Mouse (Mus musculus): Measurements from ENCODE around the gene Foxred2. TPM values are rescaled to one million over a fixed set of nuclear protein-coding genes. Genes with fewer than 3 reads are reported as not detected.

Foxred2 gene
- polyA plus RNA-seq, 1 experiment from 2014 or later = 9.1 TPM

GRCm38 (mm10) chr15:77919441-77919840 is 37.1 kb downstream of the Foxred2 start:
- no peak overlapping the region for H3K9ac ChIP-seq (ENCODE audit: low read length)
- DNase-seq (ENCODE audit: low spot score) (no peak), ATAC-seq (replicated peaks; ENCODE audit: low FRiP score) (no peak)
- H3K9me3 ChIP-seq (ENCODE audit: control insufficient read depth, low read length) = no peaks in the 10 kb centered on the region
- H3K27me3 ChIP-seq (ENCODE audit: control insufficient read depth, insufficient read depth, low read length) = no peaks in the 10 kb centered on the region
- 91% methylated on average over 12 of the region's 12 CpGs for WGBS
- no peaks in the 10 kb centered on the region for H3K4me1 ChIP-seq (replicated peaks; ENCODE audit: control insufficient read depth, insufficient read depth, low read length)
- H3K36me3 ChIP-seq (ENCODE audit: control insufficient read depth, insufficient read depth, low read length) = peaks cover 6% of the 10 kb centered on the region; the same call in 1 of the 2 replicates
- H3K4me3 ChIP-seq (ENCODE audit: low read depth, low read length) = no peak overlapping the region
- no peak overlapping the region for H3K27ac ChIP-seq (ENCODE audit: low read depth, low read length)
- H3K4me2 ChIP-seq (ENCODE audit: low read depth, low read length, severe bottlenecking) = no peak overlapping the region

GRCm38 (mm10) chr15:77916851-77917544 is 39.5 kb downstream of the Foxred2 start:
- H3K4me2 ChIP-seq (ENCODE audit: low read depth, low read length, severe bottlenecking) = no peak overlapping the region
- ATAC-seq (replicated peaks; ENCODE audit: low FRiP score) (0 out of 2 replicates have a peak, but pooled peaks have one; percentile 46), DNase-seq (ENCODE audit: low spot score) (peak; percentile 94)
- no peak overlapping the region for H3K4me3 ChIP-seq (ENCODE audit: low read depth, low read length)
- H3K9ac ChIP-seq (ENCODE audit: low read length) = no peak overlapping the region
- H3K9me3 ChIP-seq (ENCODE audit: control insufficient read depth, low read length) = no peaks in the 10 kb centered on the region
- WGBS = 45% methylated on average over 8 of the region's 8 CpGs
- peaks cover 4% of the 10 kb centered on the region; the same call in 1 of the 2 replicates for H3K36me3 ChIP-seq (ENCODE audit: control insufficient read depth, insufficient read depth, low read length)
- no peaks in the 10 kb centered on the region for H3K4me1 ChIP-seq (replicated peaks; ENCODE audit: control insufficient read depth, insufficient read depth, low read length)
- H3K27me3 ChIP-seq (ENCODE audit: control insufficient read depth, insufficient read depth, low read length) = no peaks in the 10 kb centered on the region
- H3K27ac ChIP-seq (ENCODE audit: low read depth, low read length) = no peak overlapping the region

GRCm38 (mm10) chr15:77915287-77915686 is 41.2 kb downstream of the Foxred2 start:
- Histone ChIP-seq H3K9ac (ENCODE audit: low read length) (no peak overlapping the region), H3K27me3 (ENCODE audit: control insufficient read depth, insufficient read depth, low read length) (no peaks in the 10 kb centered on the region), H3K4me1 (replicated peaks; ENCODE audit: control insufficient read depth, insufficient read depth, low read length) (no peaks in the 10 kb centered on the region), H3K4me2 (ENCODE audit: low read depth, low read length, severe bottlenecking) (no peak overlapping the region), H3K4me3 (ENCODE audit: low read depth, low read length) (no peak overlapping the region), H3K27ac (ENCODE audit: low read depth, low read length) (no peak overlapping the region), H3K9me3 (ENCODE audit: control insufficient read depth, low read length) (no peaks in the 10 kb centered on the region), H3K36me3 (ENCODE audit: control insufficient read depth, insufficient read depth, low read length) (peaks cover 4% of the 10 kb centered on the region; the same call in 1 of the 2 replicates)
- ATAC-seq (replicated peaks; ENCODE audit: low FRiP score) = no peak
- 96% methylated on average over 4 of the region's 4 CpGs for WGBS
- no peak for DNase-seq (ENCODE audit: low spot score)

- peaks cover 4% of the 10 kb centered on the region; the same call in 1 of the 2 replicates for H3K36me3 ChIP-seq (ENCODE audit: control insufficient read depth, insufficient read depth, low read length)
- H3K4me2 ChIP-seq (ENCODE audit: low read depth, low read length, severe bottlenecking) = no peak overlapping the region
- H3K9ac ChIP-seq (ENCODE audit: low read length) = no peak overlapping the region
- H3K27me3 ChIP-seq (ENCODE audit: control insufficient read depth, insufficient read depth, low read length) = no peaks in the 10 kb centered on the region
- H3K9me3 ChIP-seq (ENCODE audit: control insufficient read depth, low read length) = no peaks in the 10 kb centered on the region
- H3K4me3 ChIP-seq (ENCODE audit: low read depth, low read length) = no peak overlapping the region
- ATAC-seq (replicated peaks; ENCODE audit: low FRiP score) (no peak), DNase-seq (ENCODE audit: low spot score) (no peak)
- 100% methylated on average over 3 of the region's 3 CpGs for WGBS
- no peak overlapping the region for H3K27ac ChIP-seq (ENCODE audit: low read depth, low read length)
- no peaks in the 10 kb centered on the region for H3K4me1 ChIP-seq (replicated peaks; ENCODE audit: control insufficient read depth, insufficient read depth, low read length)
Measured at GRCm38 (mm10) chr15:77914507-77914906, 42.0 kb downstream of the Foxred2 start.

GRCm38 (mm10) chr15:77913054-77913453 is 43.5 kb downstream of the Foxred2 start:
- Histone ChIP-seq H3K9me3 (ENCODE audit: control insufficient read depth, low read length) (no peaks in the 10 kb centered on the region), H3K4me3 (ENCODE audit: low read depth, low read length) (no peak overlapping the region), H3K4me1 (replicated peaks; ENCODE audit: control insufficient read depth, insufficient read depth, low read length) (no peaks in the 10 kb centered on the region), H3K36me3 (ENCODE audit: control insufficient read depth, insufficient read depth, low read length) (peaks cover 4% of the 10 kb centered on the region; the same call in 1 of the 2 replicates), H3K27ac (ENCODE audit: low read depth, low read length) (no peak overlapping the region), H3K4me2 (ENCODE audit: low read depth, low read length, severe bottlenecking) (no peak overlapping the region), H3K9ac (ENCODE audit: low read length) (no peak overlapping the region), H3K27me3 (ENCODE audit: control insufficient read depth, insufficient read depth, low read length) (no peaks in the 10 kb centered on the region)
- WGBS = 91% methylated on average over 8 of the region's 8 CpGs
- ATAC-seq (replicated peaks; ENCODE audit: low FRiP score) = no peak
- DNase-seq (ENCODE audit: low spot score) = no peak

- no peak overlapping the region for H3K9ac ChIP-seq (ENCODE audit: low read length)
- DNase-seq (ENCODE audit: low spot score) = no peak
- no peaks in the 10 kb centered on the region for H3K4me1 ChIP-seq (replicated peaks; ENCODE audit: control insufficient read depth, insufficient read depth, low read length)
- no peak for ATAC-seq (replicated peaks; ENCODE audit: low FRiP score)
- no peak overlapping the region for H3K27ac ChIP-seq (ENCODE audit: low read depth, low read length)
- peaks cover 4% of the 10 kb centered on the region; the same call in 1 of the 2 replicates for H3K36me3 ChIP-seq (ENCODE audit: control insufficient read depth, insufficient read depth, low read length)
- 62% methylated on average over 7 of the region's 7 CpGs for WGBS
- H3K27me3 ChIP-seq (ENCODE audit: control insufficient read depth, insufficient read depth, low read length) = no peaks in the 10 kb centered on the region
- H3K4me2 ChIP-seq (ENCODE audit: low read depth, low read length, severe bottlenecking) = no peak overlapping the region
- no peak overlapping the region for H3K4me3 ChIP-seq (ENCODE audit: low read depth, low read length)
- H3K9me3 ChIP-seq (ENCODE audit: control insufficient read depth, low read length) = no peaks in the 10 kb centered on the region
Measured at GRCm38 (mm10) chr15:77912585-77912984, 43.9 kb downstream of the Foxred2 start.

GRCm38 (mm10) chr15:77912048-77912447 is 44.5 kb downstream of the Foxred2 start:
- no peaks in the 10 kb centered on the region for H3K27me3 ChIP-seq (ENCODE audit: control insufficient read depth, insufficient read depth, low read length)
- 50% methylated on average over 5 of the region's 5 CpGs for WGBS
- H3K9me3 ChIP-seq (ENCODE audit: control insufficient read depth, low read length) = no peaks in the 10 kb centered on the region
- H3K9ac ChIP-seq (ENCODE audit: low read length) = no peak overlapping the region
- no peaks in the 10 kb centered on the region for H3K4me1 ChIP-seq (replicated peaks; ENCODE audit: control insufficient read depth, insufficient read depth, low read length)
- no peak overlapping the region for H3K27ac ChIP-seq (ENCODE audit: low read depth, low read length)
- H3K4me2 ChIP-seq (ENCODE audit: low read depth, low read length, severe bottlenecking) = no peak overlapping the region
- no peak overlapping the region for H3K4me3 ChIP-seq (ENCODE audit: low read depth, low read length)
- DNase-seq (ENCODE audit: low spot score) (no peak), ATAC-seq (replicated peaks; ENCODE audit: low FRiP score) (no peak)
- peaks cover 4% of the 10 kb centered on the region; the same call in 1 of the 2 replicates for H3K36me3 ChIP-seq (ENCODE audit: control insufficient read depth, insufficient read depth, low read length)

GRCm38 (mm10) chr15:77911065-77911464 is 45.5 kb downstream of the Foxred2 start:
- WGBS = 19% methylated on average over 2 of the region's 2 CpGs
- Histone ChIP-seq H3K9ac (ENCODE audit: low read length) (no peak overlapping the region), H3K27me3 (ENCODE audit: control insufficient read depth, insufficient read depth, low read length) (no peaks in the 10 kb centered on the region), H3K27ac (ENCODE audit: low read depth, low read length) (no peak overlapping the region), H3K4me1 (replicated peaks; ENCODE audit: control insufficient read depth, insufficient read depth, low read length) (no peaks in the 10 kb centered on the region), H3K36me3 (ENCODE audit: control insufficient read depth, insufficient read depth, low read length) (peaks cover 4% of the 10 kb centered on the region; the same call in 1 of the 2 replicates), H3K9me3 (ENCODE audit: control insufficient read depth, low read length) (no peaks in the 10 kb centered on the region), H3K4me2 (ENCODE audit: low read depth, low read length, severe bottlenecking) (no peak overlapping the region), H3K4me3 (ENCODE audit: low read depth, low read length) (no peak overlapping the region)
- DNase-seq (ENCODE audit: low spot score) (no peak), ATAC-seq (replicated peaks; ENCODE audit: low FRiP score) (no peak)
